9 mouse cellular contexts compared by ENCODE assay signal in the genomic region with DNA sequence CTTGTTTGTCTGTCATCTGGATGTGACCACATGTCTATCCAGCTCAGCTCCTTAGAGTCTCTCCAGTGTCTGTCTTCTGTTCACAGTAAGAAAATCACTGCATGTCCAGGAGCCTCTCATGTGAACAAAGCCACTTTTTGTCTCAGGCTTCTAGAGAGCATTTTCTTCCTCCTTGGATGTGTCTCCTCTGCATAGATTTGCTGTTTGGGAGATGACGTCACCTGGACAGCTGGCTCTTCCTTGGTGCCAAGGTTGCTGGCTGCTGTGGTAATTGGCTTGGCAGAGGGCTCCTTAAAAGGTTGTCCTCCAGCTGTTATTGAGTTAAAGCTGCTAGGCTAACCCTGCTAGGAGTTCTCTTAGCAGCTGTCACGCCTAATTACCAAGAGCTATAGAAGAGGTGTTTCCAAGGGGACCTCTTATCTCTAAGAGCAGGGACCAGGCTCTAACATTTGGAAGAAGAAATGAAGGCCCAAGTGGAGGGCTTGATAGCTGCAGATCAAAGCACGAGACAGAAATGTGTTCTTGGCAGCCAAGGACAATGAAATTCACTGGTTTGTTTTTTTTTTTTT. TPM values are rescaled to one million over a fixed set of nuclear protein-coding genes. Genes with fewer than 3 reads are reported as not detected.
DNase-seq lines count a peak whose midpoint lies in the region; ATAC-seq lines count a peak whose summit lies in the region.
"Had no signal": no experiment of that assay in that cellular context is flagged by ENCODE, and none has a peak within 500 bp of the region (broad histone marks: within the 10 kb centered on the region; RNA-seq: fewer than 3 reads in every experiment).

No protein-coding gene starts in this region.

- no peaks in the 10 kb centered on the region for H3K36me3 ChIP-seq in heart, embryonic 15.5 days
- H3K36me3 ChIP-seq: neural tube, embryonic 12.5 days had no signal

- DNase-seq in 3134 (ENCODE audit: extremely low read depth, insufficient read length, low spot score): peak; percentile 75
- DNase-seq in MN1 (ENCODE audit: low spot score): peak; percentile 96
- DNase-seq in fibroblast of lung, adult 2 months (ENCODE audit: low read depth): peak; percentile 50
- peak; percentile 18 for DNase-seq in left cerebral cortex, adult 11 months (ENCODE audit: low spot score)
- DNase-seq in lung, postnatal 4 days: peak; percentile 66 to 80
- peak; percentile 21 for DNase-seq in right cerebral cortex, postnatal 4 days
- DNase-seq in spleen, postnatal 10 days (ENCODE audit: low spot score in 2 of 2): no peak

- H3K9me3 ChIP-seq in heart, embryonic 15.5 days (replicated peaks): no peaks in the 10 kb centered on the region
- H3K9me3 ChIP-seq: neural tube, embryonic 12.5 days had no signal

- WGBS in heart, embryonic 15.5 days: 15% methylated on average over 3 of the region's 3 CpGs

- peaks cover 33% of the 10 kb centered on the region for H3K4me1 ChIP-seq in heart, embryonic 15.5 days (replicated peaks)
- H3K4me1 ChIP-seq: neural tube, embryonic 12.5 days had no signal

- H3K4me2 ChIP-seq in heart, embryonic 15.5 days: no peak overlapping the region
- H3K4me2 ChIP-seq: neural tube, embryonic 12.5 days had no signal

- no peaks in the 10 kb centered on the region for H3K27me3 ChIP-seq in heart, embryonic 15.5 days
- H3K27me3 ChIP-seq: neural tube, embryonic 12.5 days had no signal

- no peak overlapping the region for H3K4me3 ChIP-seq in heart, embryonic 15.5 days
- H3K4me3 ChIP-seq: neural tube, embryonic 12.5 days had no signal

- H3K27ac ChIP-seq in heart, embryonic 15.5 days: peak overlapping the region; percentile 74
- H3K27ac ChIP-seq: neural tube, embryonic 12.5 days had no signal

- H3K9ac ChIP-seq in heart, embryonic 15.5 days: no peak overlapping the region
- H3K9ac ChIP-seq: neural tube, embryonic 12.5 days had no signal

- ATAC-seq in heart, embryonic 15.5 days (replicated peaks; ENCODE audit: insufficient number of reproducible peaks, insufficient read depth, low FRiP score, low read depth): peak; percentile 68

RNA-seq across cellular contexts. Expression of gene Kat2b, which starts 29.7 kb away (rescaled TPM):
- polyA plus RNA-seq in heart, embryonic 15.5 days (2015; fragmentation: Nextera tagmentation; extraction: Ambion mirVana): 9.7 and 10.1 TPM in 2 replicates

RNA-seq across cellular contexts. Expression of gene Pp2d1, which starts 57.1 kb away (rescaled TPM):
- polyA plus RNA-seq in heart, embryonic 15.5 days (2015; fragmentation: Nextera tagmentation; extraction: Ambion mirVana): 0.18 and 0.21 TPM in 2 replicates

Comparison
In these comparisons a context has a peak if more than half of its experiments do, and no peak if none do; other contexts are left out.
1. DNase-seq: peak in 3134 (single experiment), MN1 (single experiment), fibroblast of lung, adult 2 months (single experiment), left cerebral cortex, adult 11 months (single experiment), lung, postnatal 4 days (2 of 2) and right cerebral cortex, postnatal 4 days (single experiment); none in spleen, postnatal 10 days (0 of 2).